ENCODE assay signal across 9 mouse cellular contexts in genomic region chr5:135537326-135537725, GRCm38 (mm10). TPM values are rescaled to one million over a fixed set of nuclear protein-coding genes. Genes with fewer than 3 reads are reported as not detected.
DNase-seq lines count a peak whose midpoint lies in the region; ATAC-seq and TF ChIP-seq lines count a peak whose summit lies in the region.
"Had no signal": no experiment of that assay in that cellular context is flagged by ENCODE, and none has a peak within 500 bp of the region (broad histone marks: within the 10 kb centered on the region; RNA-seq: fewer than 3 reads in every experiment).

No protein-coding gene starts in this region.

- WGBS in kidney, embryonic 16.5 days: 82% methylated on average over 4 of the region's 4 CpGs
- 57% methylated on average over 4 of the region's 4 CpGs for WGBS in heart, postnatal 0 days
- WGBS in embryonic facial prominence, embryonic 10.5 days: 75% methylated on average over 4 of the region's 4 CpGs

- H3K9ac ChIP-seq in kidney, embryonic 16.5 days (replicated peaks; ENCODE audit: low read length): no peak overlapping the region
- no peak overlapping the region for H3K9ac ChIP-seq in heart, postnatal 0 days (replicated peaks; ENCODE audit: low read depth, low read length)

- H3K36me3 ChIP-seq in kidney, embryonic 16.5 days (ENCODE audit: insufficient read depth, low read length): no peaks in the 10 kb centered on the region
- H3K36me3 ChIP-seq in heart, postnatal 0 days (replicated peaks; ENCODE audit: control insufficient read depth, insufficient read depth, low read length): 0 out of 2 replicates have a peak, but pooled peaks cover 3% of the 10 kb centered on the region
- no peaks in the 10 kb centered on the region for H3K36me3 ChIP-seq in embryonic facial prominence, embryonic 10.5 days (replicated peaks)

- TF ChIP-seq EP300 in heart, postnatal 0 days (IDR thresholded peaks at IDR 0.05; ENCODE audit: low read depth): no peak

- peak; percentile 20 to 24 for DNase-seq in kidney, adult 8-10 months
- DNase-seq in heart, postnatal 0 days (ENCODE audit: low spot score): peak; percentile 9
- DNase-seq in lung, postnatal 4 days: peak; percentile 51 to 73
- peak; percentile 21 for DNase-seq in thymus, postnatal 14 days
- DNase-seq in embryonic facial prominence, embryonic 10.5 days (ENCODE audit: low spot score): no peak
- DNase-seq in layer of hippocampus, postnatal 36 days: no peak
- no peak for DNase-seq in right cerebral cortex, adult 18-20 months
- DNase-seq: layer of hippocampus, adult 9-11 months had no signal

- ATAC-seq in kidney, embryonic 16.5 days (ENCODE audit: low FRiP score, low TSS enrichment): no peak
- peak; percentile 68 for ATAC-seq in heart, postnatal 0 days (ENCODE audit: insufficient read depth, low read depth)

- H3K9me3 ChIP-seq in kidney, embryonic 16.5 days (ENCODE audit: low read length): no peaks in the 10 kb centered on the region
- no peaks in the 10 kb centered on the region for H3K9me3 ChIP-seq in heart, postnatal 0 days (replicated peaks; ENCODE audit: control insufficient read depth, low read length)
- H3K9me3 ChIP-seq in embryonic facial prominence, embryonic 10.5 days: no peaks in the 10 kb centered on the region

- H3K4me2 ChIP-seq in kidney, embryonic 16.5 days (replicated peaks; ENCODE audit: low read depth, low read length): no peak overlapping the region
- H3K4me2 ChIP-seq in heart, postnatal 0 days (ENCODE audit: low read depth, low read length): no peak overlapping the region

- H3K27me3 ChIP-seq in kidney, embryonic 16.5 days (ENCODE audit: insufficient read depth, low read length): no peaks in the 10 kb centered on the region
- no peaks in the 10 kb centered on the region for H3K27me3 ChIP-seq in heart, postnatal 0 days (ENCODE audit: control insufficient read depth, insufficient read depth, low read length)
- no peaks in the 10 kb centered on the region for H3K27me3 ChIP-seq in embryonic facial prominence, embryonic 10.5 days (replicated peaks; ENCODE audit: low read depth, poor library complexity, severe bottlenecking)

- no peak for TF ChIP-seq CTCF in heart, postnatal 0 days (IDR thresholded peaks at IDR 0.05; ENCODE audit: low read depth)

- no peaks in the 10 kb centered on the region for H3K4me1 ChIP-seq in kidney, embryonic 16.5 days (ENCODE audit: insufficient read depth, low read length)
- 0 out of 2 replicates have a peak, but pooled peaks cover 6% of the 10 kb centered on the region for H3K4me1 ChIP-seq in heart, postnatal 0 days (ENCODE audit: control insufficient read depth, insufficient read depth)
- no peaks in the 10 kb centered on the region for H3K4me1 ChIP-seq in embryonic facial prominence, embryonic 10.5 days

- H3K4me3 ChIP-seq in kidney, embryonic 16.5 days (ENCODE audit: low read length): no peak overlapping the region
- no peak overlapping the region for H3K4me3 ChIP-seq in heart, postnatal 0 days (ENCODE audit: low read depth, low read length)
- H3K4me3 ChIP-seq in embryonic facial prominence, embryonic 10.5 days: no peak overlapping the region

- no peak overlapping the region for H3K27ac ChIP-seq in kidney, embryonic 16.5 days (ENCODE audit: low read length)
- peak overlapping the region; percentile 8; the same call in 1 of the 2 replicates for H3K27ac ChIP-seq in heart, postnatal 0 days (ENCODE audit: low read depth)
- no peak overlapping the region for H3K27ac ChIP-seq in embryonic facial prominence, embryonic 10.5 days (replicated peaks)

RNA-seq across cellular contexts. Expression of gene Hip1, which starts 7.6 kb away (rescaled TPM):
- 37.1 and 48.9 TPM in 2 replicates for polyA plus RNA-seq in kidney, embryonic 16.5 days (2015; fragmentation: Nextera tagmentation; extraction: Ambion mirVana)
- total RNA-seq in heart, postnatal 0 days (2014; rRNA removed; ENCODE audit: low replicate concordance): 41.0 and 47.2 TPM in 2 replicates
- 9.8 and 10.1 TPM in 2 replicates for polyA plus RNA-seq in heart, postnatal 0 days (2015; fragmentation: Nextera tagmentation; extraction: Ambion mirVana)
- 64.6 and 66.1 TPM in 2 replicates for polyA plus RNA-seq in embryonic facial prominence, embryonic 10.5 days (2016; fragmentation: Nextera tagmentation; extraction: Ambion mirVana)
- 10 to 100 TPM; 32.3 to 46.3 TPM for total RNA-seq in layer of hippocampus, postnatal 36 days (2021)

RNA-seq across cellular contexts. Expression of gene Ccl26, which starts 26.0 kb away (rescaled TPM):
- polyA plus RNA-seq in kidney, embryonic 16.5 days (2015; fragmentation: Nextera tagmentation; extraction: Ambion mirVana): not detected in 2 replicates
- not detected in 2 replicates for total RNA-seq in heart, postnatal 0 days (2014; rRNA removed; ENCODE audit: low replicate concordance)
- polyA plus RNA-seq in heart, postnatal 0 days (2015; fragmentation: Nextera tagmentation; extraction: Ambion mirVana): not detected in 2 replicates
- not detected in 2 replicates for polyA plus RNA-seq in embryonic facial prominence, embryonic 10.5 days (2016; fragmentation: Nextera tagmentation; extraction: Ambion mirVana)
- total RNA-seq in layer of hippocampus, postnatal 36 days (2021): not detected

RNA-seq across cellular contexts. Expression of gene Ccl24, which starts 35.5 kb away (rescaled TPM):
- 1.8 and 2.0 TPM in 2 replicates for polyA plus RNA-seq in kidney, embryonic 16.5 days (2015; fragmentation: Nextera tagmentation; extraction: Ambion mirVana)
- not detected in 2 replicates for total RNA-seq in heart, postnatal 0 days (2014; rRNA removed; ENCODE audit: low replicate concordance)
- polyA plus RNA-seq in heart, postnatal 0 days (2015; fragmentation: Nextera tagmentation; extraction: Ambion mirVana): 0.45 and 0.82 TPM in 2 replicates
- polyA plus RNA-seq in embryonic facial prominence, embryonic 10.5 days (2016; fragmentation: Nextera tagmentation; extraction: Ambion mirVana): 0.75 and 0.86 TPM in 2 replicates
- total RNA-seq in layer of hippocampus, postnatal 36 days (2021): not detected

Comparison
In these comparisons a context has a peak if more than half of its experiments do, and no peak if none do; other contexts are left out.
1. DNase-seq: peak in kidney, adult 8-10 months (2 of 2), heart, postnatal 0 days (single experiment), lung, postnatal 4 days (2 of 2) and thymus, postnatal 14 days (single experiment); none in embryonic facial prominence, embryonic 10.5 days (single experiment), layer of hippocampus, postnatal 36 days (0 of 2) and right cerebral cortex, adult 18-20 months (single experiment).